Mouse (Mus musculus) skeletal muscle tissue, postnatal 0 days (tissue): ENCODE data around the gene Olfr1034. TPM values are rescaled to one million over a fixed set of nuclear protein-coding genes. Genes with fewer than 3 reads are reported as not detected.

Experiments
- polyA plus RNA-seq: library from polyadenylated mRNA; unstranded; fragments of >200 nt; fragmentation: Nextera tagmentation; extraction: Ambion mirVana; gene quantifications from 2 replicates; pipeline ENCODE4 v1.2.1, GENCODE M21; 2015

Gene Olfr1034
- not detected in 2 replicates for polyA plus RNA-seq

GRCm38 (mm10) chr2:86045561-86045960 is at the start of gene Olfr1034:
TSS of gene Olfr1034 (plus strand) at chr2:86045861.

GRCm38 (mm10) chr2:86005240-86005639 is 40.4 kb upstream of the Olfr1034 start, which contains the start of gene Olfr1032:
TSS of gene Olfr1032 (plus strand) at chr2:86005540.

GRCm38 (mm10) chr2:86020406-86020805 is 25.3 kb upstream of the Olfr1034 start, which contains the start of gene Olfr1033:
TSS of gene Olfr1033 (plus strand) at chr2:86020633.

GRCm38 (mm10) chr2:86073692-86074091 is 28.0 kb downstream of the Olfr1034 start, which contains the start of gene Olfr1036:
TSS of gene Olfr1036 (plus strand) at chr2:86073992.

GRCm38 (mm10) chr2:86087285-86087684 is 41.6 kb downstream of the Olfr1034 start, which contains the start of gene Olfr1037:
TSS of gene Olfr1037 (minus strand) at chr2:86087385.

Other genes with a start within 250 kb of the Olfr1034 start
- gene Olfr1016, start 243.3 kb upstream of the Olfr1034 start, polyA plus RNA-seq: not detected in 2 replicates
- gene Olfr1018, start 227.4 kb upstream of the Olfr1034 start, polyA plus RNA-seq: not detected in 2 replicates
- not detected in 2 replicates for gene Olfr1019, start 200.4 kb upstream of the Olfr1034 start, polyA plus RNA-seq
- gene Olfr1020, start 198.8 kb upstream of the Olfr1034 start, polyA plus RNA-seq: not detected in 2 replicates
- not detected in 2 replicates for gene Olfr1022, start 177.3 kb upstream of the Olfr1034 start, polyA plus RNA-seq
- gene Olfr1023, start 160.2 kb upstream of the Olfr1034 start, polyA plus RNA-seq: not detected in 2 replicates
- not detected in 2 replicates for gene Olfr1024, start 140.8 kb upstream of the Olfr1034 start, polyA plus RNA-seq
- gene Olfr1025-ps1, start 130.7 kb upstream of the Olfr1034 start, polyA plus RNA-seq: not detected in 2 replicates
- gene Olfr1026, start 124.3 kb upstream of the Olfr1034 start, polyA plus RNA-seq: not detected in 2 replicates
- not detected in 2 replicates for gene Olfr1028, start 95.4 kb upstream of the Olfr1034 start, polyA plus RNA-seq
- gene Olfr1029, start 72.0 kb upstream of the Olfr1034 start, polyA plus RNA-seq: not detected in 2 replicates
- not detected in 2 replicates for gene Olfr1030, start 66.6 kb upstream of the Olfr1034 start, polyA plus RNA-seq
- gene Olfr1031, start 55.6 kb upstream of the Olfr1034 start, polyA plus RNA-seq: not detected in 2 replicates
- gene Olfr1032, start 40.3 kb upstream of the Olfr1034 start, polyA plus RNA-seq: not detected in 2 replicates
- 0.53 and 2.5 TPM in 2 replicates for gene Olfr1033, start 25.2 kb upstream of the Olfr1034 start, polyA plus RNA-seq
- not detected in 2 replicates for gene Olfr1036, start 28.1 kb downstream of the Olfr1034 start, polyA plus RNA-seq
- gene Olfr1037, start 41.5 kb downstream of the Olfr1034 start, polyA plus RNA-seq: not detected in 2 replicates
- gene Olfr1039, start 90.1 kb downstream of the Olfr1034 start, polyA plus RNA-seq: not detected in 2 replicates
- gene Olfr1040, start 100.9 kb downstream of the Olfr1034 start, polyA plus RNA-seq: not detected in 2 replicates
- not detected in 2 replicates for gene Olfr1042, start 116.0 kb downstream of the Olfr1034 start, polyA plus RNA-seq
- gene Olfr1043, start 121.7 kb downstream of the Olfr1034 start, polyA plus RNA-seq: not detected in 2 replicates
- not detected in 2 replicates for gene Olfr1044, start 132.0 kb downstream of the Olfr1034 start, polyA plus RNA-seq
- not detected in 2 replicates for gene Olfr52, start 139.8 kb downstream of the Olfr1034 start, polyA plus RNA-seq
- gene Olfr1045, start 157.1 kb downstream of the Olfr1034 start, polyA plus RNA-seq: not detected in 2 replicates
- gene Olfr1046, start 173.5 kb downstream of the Olfr1034 start, polyA plus RNA-seq: not detected in 2 replicates
- gene Olfr1047, start 185.5 kb downstream of the Olfr1034 start, polyA plus RNA-seq: not detected in 2 replicates
- gene Olfr1048, start 194.4 kb downstream of the Olfr1034 start, polyA plus RNA-seq: not detected in 2 replicates
- gene Olfr1049, start 212.5 kb downstream of the Olfr1034 start, polyA plus RNA-seq: not detected in 2 replicates
- not detected in 2 replicates for gene Olfr1051, start 233.2 kb downstream of the Olfr1034 start, polyA plus RNA-seq
- gene Olfr1052, start 246.6 kb downstream of the Olfr1034 start, polyA plus RNA-seq: not detected in 2 replicates